Mouse (Mus musculus) kidney, embryonic 16.5 days (tissue): ENCODE results near the gene Nfyc. TPM values are rescaled to one million over a fixed set of nuclear protein-coding genes. Genes with fewer than 3 reads are reported as not detected.

Experiments
- ATAC-seq: fragments of 200-750 bp; cut with Nextera tagmentation; 2 replicates; pipeline ENCODE4 v1.8.0; 2017; ENCODE audit warnings: moderate TSS enrichment; ENCODE audit not compliant: low FRiP score, low TSS enrichment
- H3K27ac ChIP-seq: fragments of 300-500 bp; sonication (generic); 2 replicates; pipeline ENCODE4 v1.5.1; 2014; ENCODE audit warnings: low read length
- H3K27me3 ChIP-seq: fragments of 300-500 bp; sonication (generic); 2 replicates; pipeline ENCODE4 v1.6.1; 2014; ENCODE audit warnings: low read length, control low read depth, mixed read lengths; ENCODE audit not compliant: insufficient read depth
- H3K36me3 ChIP-seq: fragments of 300-500 bp; sonication (generic); 2 replicates; pipeline ENCODE4 v1.6.1; 2014; ENCODE audit warnings: low read length, control low read depth, mixed read lengths; ENCODE audit not compliant: insufficient read depth
- H3K4me1 ChIP-seq: fragments of 300-500 bp; sonication (generic); 2 replicates; pipeline ENCODE4 v1.6.1; 2014; ENCODE audit warnings: low read length, control low read depth, mixed read lengths; ENCODE audit not compliant: insufficient read depth
- H3K4me2 ChIP-seq: fragments of 300-500 bp; sonication (generic); replicated peaks from 2 replicates; pipeline ENCODE4 v1.6.1; 2014; ENCODE audit warnings: low read depth, low read length
- H3K4me3 ChIP-seq: fragments of 300-500 bp; sonication (generic); 2 replicates; pipeline ENCODE4 v1.5.1; 2014; ENCODE audit warnings: mild to moderate bottlenecking, low read length
- H3K9ac ChIP-seq: fragments of 300-500 bp; sonication (generic); replicated peaks from 2 replicates; pipeline ENCODE4 v1.6.1; 2014; ENCODE audit warnings: low read length
- H3K9me3 ChIP-seq: fragments of 300-500 bp; sonication (generic); 2 replicates; pipeline ENCODE4 v1.6.1; 2016; ENCODE audit warnings: low read length, control low read depth
- WGBS: fragments of 180-500 bp; shearing (Covaris S2); extraction: QIAGEN DNeasy Blood & Tissue Kit; methylation state at CpG from one replicate; pipeline ENCODE4 v1.1.7; 2014; 5-methylcytosine and 5-hydroxymethylcytosine counted together
- polyA plus RNA-seq: library from polyadenylated mRNA; unstranded; fragments of >200 nt; fragmentation: Nextera tagmentation; extraction: Ambion mirVana; gene quantifications from 2 replicates; pipeline ENCODE4 v1.2.1, GENCODE M21; 2015

Nfyc gene
- polyA plus RNA-seq, 1 experiment from 2014 or later = 123 TPM

- H3K27ac ChIP-seq = no peak overlapping the region
- no peak overlapping the region for H3K9ac ChIP-seq
- H3K9me3 ChIP-seq = no peaks in the 10 kb centered on the region
- H3K36me3 ChIP-seq = no peaks in the 10 kb centered on the region
- no peaks in the 10 kb centered on the region for H3K4me1 ChIP-seq
- no peak overlapping the region for H3K4me2 ChIP-seq
- H3K4me3 ChIP-seq = no peak overlapping the region
- no peak for ATAC-seq
- 49% methylated on average over 5 of the region's 5 CpGs for WGBS
- peaks cover 21% of the 10 kb centered on the region; the same call in 1 of the 2 replicates for H3K27me3 ChIP-seq
Measured at GRCm38 (mm10) chr4:120856376-120856775, 25.0 kb upstream of the Nfyc start.

GRCm38 (mm10) chr4:120855360-120856060 lies 24.1 kb upstream of the Nfyc start:
- H3K27me3 ChIP-seq = peaks cover 24% of the 10 kb centered on the region
- no peak overlapping the region for H3K27ac ChIP-seq
- ATAC-seq = no peak
- H3K4me3 ChIP-seq = peak overlapping the region; percentile 58
- no peaks in the 10 kb centered on the region for H3K4me1 ChIP-seq
- no peaks in the 10 kb centered on the region for H3K9me3 ChIP-seq
- H3K9ac ChIP-seq = no peak overlapping the region
- 27% methylated on average over 7 of the region's 7 CpGs for WGBS
- peak overlapping the region; percentile 97 for H3K4me2 ChIP-seq
- no peaks in the 10 kb centered on the region for H3K36me3 ChIP-seq

- WGBS = 3% methylated on average over 52 of the region's 68 CpGs
- peak; percentile 72 for ATAC-seq
- H3K9ac ChIP-seq = peak within 1 kb of the TSS; percentile 60
- H3K4me1 ChIP-seq = no peaks in the 10 kb centered on the region
- peak within 1 kb of the TSS; percentile 58 for H3K4me3 ChIP-seq
- H3K4me2 ChIP-seq = peak within 1 kb of the TSS; percentile 97
- no peak within 1 kb of the TSS for H3K27ac ChIP-seq
- H3K27me3 ChIP-seq = peaks cover 24% of the 10 kb centered on the region
- H3K9me3 ChIP-seq = no peaks in the 10 kb centered on the region
- H3K36me3 ChIP-seq = no peaks in the 10 kb centered on the region
Measured at GRCm38 (mm10) chr4:120854588-120855319, 23.4 kb upstream of the Nfyc start, which contains the start of gene Rims3. TSS of gene Rims3 (plus strand) at chr4:120854816.

- Histone ChIP-seq H3K36me3 (no peaks in the 10 kb centered on the region), H3K9ac (no peak overlapping the region), H3K4me2 (no peak overlapping the region), H3K27me3 (peaks cover 26% of the 10 kb centered on the region), H3K27ac (no peak overlapping the region), H3K4me1 (no peaks in the 10 kb centered on the region), H3K4me3 (no peak overlapping the region), H3K9me3 (no peaks in the 10 kb centered on the region)
- 3% methylated on average over 10 of the region's 10 CpGs for WGBS
- peak; percentile 62; the same call in 1 of the 2 replicates for ATAC-seq
Measured at GRCm38 (mm10) chr4:120850946-120851345, 19.6 kb upstream of the Nfyc start.

- Histone ChIP-seq H3K27ac (no peak overlapping the region), H3K9ac (no peak overlapping the region)
Measured at GRCm38 (mm10) chr4:120849451-120849850, 18.1 kb upstream of the Nfyc start.

DNA sequence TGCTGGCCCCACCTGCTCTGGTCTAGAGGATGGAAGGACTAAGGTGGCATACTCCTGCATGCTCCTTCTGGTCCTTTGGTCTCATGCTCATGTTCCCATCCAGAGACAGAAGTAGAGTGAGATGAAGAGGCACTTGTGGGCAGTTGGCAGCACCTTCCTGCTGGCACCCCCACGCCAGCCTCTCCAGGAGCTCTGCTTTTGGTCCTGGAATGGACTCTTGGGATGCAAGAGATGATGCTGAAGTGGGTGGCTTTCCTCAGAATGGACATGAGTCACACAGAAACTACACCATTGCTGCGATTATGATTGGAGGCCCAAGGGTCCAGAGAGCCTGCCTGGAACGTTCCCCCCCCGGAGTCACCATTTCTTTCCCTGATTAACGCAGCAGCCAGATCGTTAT lies 17.5 kb upstream of the Nfyc start:
- H3K27ac ChIP-seq = no peak overlapping the region
- ATAC-seq = no peak
- no peaks in the 10 kb centered on the region for H3K9me3 ChIP-seq
- H3K27me3 ChIP-seq = peaks cover 7% of the 10 kb centered on the region
- H3K36me3 ChIP-seq = no peaks in the 10 kb centered on the region
- 85% methylated on average over 6 of the region's 6 CpGs for WGBS
- H3K4me3 ChIP-seq = no peak overlapping the region
- no peaks in the 10 kb centered on the region for H3K4me1 ChIP-seq
- H3K4me2 ChIP-seq = no peak overlapping the region
- no peak overlapping the region for H3K9ac ChIP-seq

More at GRCm38 (mm10) chr4:120849451-120849850, 18.1 kb upstream of the Nfyc start:
- no peaks in the 10 kb centered on the region for H3K4me1 ChIP-seq
- no peak overlapping the region for H3K4me2 ChIP-seq
- no peak for ATAC-seq
- H3K9me3 ChIP-seq = no peaks in the 10 kb centered on the region
- H3K27me3 ChIP-seq = peaks cover 11% of the 10 kb centered on the region
- 69% methylated on average over 11 of the region's 11 CpGs for WGBS
- H3K4me3 ChIP-seq = no peak overlapping the region
- no peaks in the 10 kb centered on the region for H3K36me3 ChIP-seq

GRCm38 (mm10) chr4:120845098-120845497 lies 13.7 kb upstream of the Nfyc start:
- no peak overlapping the region for H3K9ac ChIP-seq
- no peaks in the 10 kb centered on the region for H3K9me3 ChIP-seq
- 72% methylated on average over 4 of the region's 4 CpGs for WGBS
- H3K27me3 ChIP-seq = 0 out of 2 replicates have a peak, but pooled peaks cover 3% of the 10 kb centered on the region
- H3K27ac ChIP-seq = no peak overlapping the region
- no peak overlapping the region for H3K4me2 ChIP-seq
- no peaks in the 10 kb centered on the region for H3K4me1 ChIP-seq
- no peak overlapping the region for H3K4me3 ChIP-seq
- ATAC-seq = no peak
- H3K36me3 ChIP-seq = no peaks in the 10 kb centered on the region

GRCm38 (mm10) chr4:120844423-120845082 lies 13.2 kb upstream of the Nfyc start:
- no peak for ATAC-seq
- Histone ChIP-seq H3K4me3 (no peak overlapping the region), H3K27ac (no peak overlapping the region), H3K36me3 (no peaks in the 10 kb centered on the region), H3K27me3 (0 out of 2 replicates have a peak, but pooled peaks cover 3% of the 10 kb centered on the region), H3K4me2 (no peak overlapping the region), H3K9me3 (no peaks in the 10 kb centered on the region), H3K4me1 (no peaks in the 10 kb centered on the region), H3K9ac (no peak overlapping the region)
- 11% methylated on average over 7 of the region's 7 CpGs for WGBS

- Histone ChIP-seq H3K4me3 (no peak overlapping the region), H3K4me1 (no peaks in the 10 kb centered on the region)
- WGBS = 84% methylated on average over 3 of the region's 3 CpGs
Measured at GRCm38 (mm10) chr4:120841342-120841741, 10.0 kb upstream of the Nfyc start.

More at GRCm38 (mm10) chr4:120841342-120841741, 10.0 kb upstream of the Nfyc start:
- no peaks in the 10 kb centered on the region for H3K27me3 ChIP-seq
- H3K9me3 ChIP-seq = no peaks in the 10 kb centered on the region
- no peaks in the 10 kb centered on the region for H3K36me3 ChIP-seq
- H3K4me2 ChIP-seq = no peak overlapping the region
- no peak overlapping the region for H3K27ac ChIP-seq
- no peak overlapping the region for H3K9ac ChIP-seq
- ATAC-seq = no peak
